Mouse (Mus musculus): ENCODE results near the gene Dmac1.
A peak's percentile ranks its signal among the peaks of the same experiment; 100 is the strongest.
"Not testable (repeated sequence)": the region's sequence is repeated elsewhere in the genome, so short reads cannot be mapped to it uniquely, and the experiment has no call there.

Dmac1 gene

GRCm38 (mm10) chr4:75278197-75279175 lies at the start of gene Dmac1:
Gene Dmac1 (minus strand): TSS chr4:75278305.
- DNase-seq (ENCODE audit: low spot score): peak; percentile 86

- no peak for DNase-seq (ENCODE audit: low spot score)
These were observed 37.3 kb upstream of the Dmac1 start for GRCm38 (mm10) chr4:75315431-75315830.

GRCm38 (mm10) chr4:75315007-75315406 lies 36.9 kb upstream of the Dmac1 start:
- no peak for DNase-seq (ENCODE audit: low spot score)

- DNase-seq (ENCODE audit: low spot score): no peak
These were observed 33.8 kb upstream of the Dmac1 start for GRCm38 (mm10) chr4:75311918-75312317.

GRCm38 (mm10) chr4:75311305-75311704 lies 33.2 kb upstream of the Dmac1 start:
- no peak for DNase-seq (ENCODE audit: low spot score)

GRCm38 (mm10) chr4:75300205-75300972 lies 22.3 kb upstream of the Dmac1 start:
- no peak for DNase-seq (ENCODE audit: low spot score)

- DNase-seq (ENCODE audit: low spot score): no peak
These were observed 14.2 kb upstream of the Dmac1 start for GRCm38 (mm10) chr4:75292315-75292714.

GRCm38 (mm10) chr4:75291142-75291541 lies 13.0 kb upstream of the Dmac1 start:
- no peak for DNase-seq (ENCODE audit: low spot score)

- DNase-seq (ENCODE audit: low spot score): peak; percentile 9
These were observed 473 bp downstream of the Dmac1 start for GRCm38 (mm10) chr4:75277467-75278196.

GRCm38 (mm10) chr4:75275737-75276136 lies 2.4 kb downstream of the Dmac1 start:
- DNase-seq (ENCODE audit: low spot score): no peak

GRCm38 (mm10) chr4:75267866-75268265 lies 10.2 kb downstream of the Dmac1 start:
- DNase-seq (ENCODE audit: low spot score): no peak

- DNase-seq (ENCODE audit: low spot score): no peak
These were observed 11.1 kb downstream of the Dmac1 start for GRCm38 (mm10) chr4:75266773-75267550.

GRCm38 (mm10) chr4:75264219-75264618 lies 13.9 kb downstream of the Dmac1 start:
- no peak for DNase-seq (ENCODE audit: low spot score)

- no peak for DNase-seq (ENCODE audit: low spot score)
These were observed 14.5 kb downstream of the Dmac1 start for GRCm38 (mm10) chr4:75263556-75264129.

GRCm38 (mm10) chr4:75262423-75262822 lies 15.7 kb downstream of the Dmac1 start:
- DNase-seq (ENCODE audit: low spot score): no peak

GRCm38 (mm10) chr4:75260156-75260555 lies 17.9 kb downstream of the Dmac1 start:
- DNase-seq (ENCODE audit: low spot score): no peak

- no peak for DNase-seq (ENCODE audit: low spot score)
These were observed 18.7 kb downstream of the Dmac1 start for GRCm38 (mm10) chr4:75259447-75259846.

- DNase-seq (ENCODE audit: low spot score): not testable (repeated sequence)
These were observed 43.5 kb downstream of the Dmac1 start for GRCm38 (mm10) chr4:75234602-75235001.
